Mouse (Mus musculus): ENCODE measurements around the gene Hmbs. TPM values are rescaled to one million over a fixed set of nuclear protein-coding genes. Genes with fewer than 3 reads are reported as not detected.

Hmbs gene
- 62.0 and 66.6 TPM in 2 replicates for polyA plus RNA-seq (2012; rRNA removed; ENCODE audit: low replicate concordance)

GRCm38 (mm10) chr9:44343781-44344421, at the start of gene Hmbs:
Gene Hmbs (minus strand): TSS chr9:44344228.

GRCm38 (mm10) chr9:44379054-44379834, 35.2 kb upstream of the Hmbs start, which contains the start of gene Hyou1:
Gene Hyou1 (plus strand): TSS chr9:44379490.

GRCm38 (mm10) chr9:44361190-44361917, 17.3 kb upstream of the Hmbs start, which contains the start of gene Vps11:
Gene Vps11 (minus strand): TSS chr9:44361670.

GRCm38 (mm10) chr9:44334396-44335330, 9.4 kb downstream of the Hmbs start, which contains the start of gene H2afx:
Gene H2afx (plus strand): TSS chr9:44334694.

GRCm38 (mm10) chr9:44325768-44326370, 18.2 kb downstream of the Hmbs start, which contains the start of gene Dpagt1:
Gene Dpagt1 (plus strand): TSS chr9:44326019.

GRCm38 (mm10) chr9:44319887-44320798, 23.9 kb downstream of the Hmbs start, which contains the start of gene C2cd2l:
Gene C2cd2l (minus strand): TSS chr9:44320285.

GRCm38 (mm10) chr9:44305466-44306079, 38.5 kb downstream of the Hmbs start, which contains the start of gene Hinfp:
Gene Hinfp (minus strand): TSS chr9:44305671.

GRCm38 (mm10) chr9:44288076-44288958, 55.7 kb downstream of the Hmbs start, which contains the start of gene Abcg4:
Gene Abcg4 (minus strand): TSS chr9:44288615.

Other genes starting within 250 kb of the Hmbs start
- 0.19 and 0.22 TPM in 2 replicates for gene Mfrp, start 242.5 kb downstream of the Hmbs start, polyA plus RNA-seq (2012; rRNA removed; ENCODE audit: low replicate concordance)
- gene C1qtnf5, start 237.0 kb downstream of the Hmbs start, polyA plus RNA-seq (2012; rRNA removed; ENCODE audit: low replicate concordance) = 29.5 and 33.1 TPM in 2 replicates
- 0.23 TPM in 1 of 2 replicates, not detected in the other for gene Gm49380, start 230.7 kb downstream of the Hmbs start, polyA plus RNA-seq (2012; rRNA removed; ENCODE audit: low replicate concordance)
- gene Rnf26, start 230.7 kb downstream of the Hmbs start, polyA plus RNA-seq (2012; rRNA removed; ENCODE audit: low replicate concordance) = 31.5 and 51.6 TPM in 2 replicates
- 257 and 403 TPM in 2 replicates for gene Mcam, start 209.8 kb downstream of the Hmbs start, polyA plus RNA-seq (2012; rRNA removed; ENCODE audit: low replicate concordance)
- 11.5 and 18.6 TPM in 2 replicates for gene Cbl, start 110.2 kb downstream of the Hmbs start, polyA plus RNA-seq (2012; rRNA removed; ENCODE audit: low replicate concordance)
- not detected in 2 replicates for gene Ccdc153, start 103.6 kb downstream of the Hmbs start, polyA plus RNA-seq (2012; rRNA removed; ENCODE audit: low replicate concordance)
- gene Pdzd3, start 92.8 kb downstream of the Hmbs start, polyA plus RNA-seq (2012; rRNA removed; ENCODE audit: low replicate concordance) = 0.10 and 0.13 TPM in 2 replicates
- 23.7 and 26.2 TPM in 2 replicates for gene Nlrx1, start 75.6 kb downstream of the Hmbs start, polyA plus RNA-seq (2012; rRNA removed; ENCODE audit: low replicate concordance)
- gene Abcg4, start 55.6 kb downstream of the Hmbs start, polyA plus RNA-seq (2012; rRNA removed; ENCODE audit: low replicate concordance) = 4.6 and 20.7 TPM in 2 replicates
- 27.2 and 45.3 TPM in 2 replicates for gene Hinfp, start 38.6 kb downstream of the Hmbs start, polyA plus RNA-seq (2012; rRNA removed; ENCODE audit: low replicate concordance)
- 64.0 and 72.6 TPM in 2 replicates for gene C2cd2l, start 23.9 kb downstream of the Hmbs start, polyA plus RNA-seq (2012; rRNA removed; ENCODE audit: low replicate concordance)
- gene Dpagt1, start 18.2 kb downstream of the Hmbs start, polyA plus RNA-seq (2012; rRNA removed; ENCODE audit: low replicate concordance) = 71.2 and 80.6 TPM in 2 replicates
- gene H2afx, start 9.5 kb downstream of the Hmbs start, polyA plus RNA-seq (2012; rRNA removed; ENCODE audit: low replicate concordance) = 28.0 and 118 TPM in 2 replicates
- gene Vps11, start 17.4 kb upstream of the Hmbs start, polyA plus RNA-seq (2012; rRNA removed; ENCODE audit: low replicate concordance) = 35.6 and 39.4 TPM in 2 replicates
- gene Hyou1, start 35.3 kb upstream of the Hmbs start, polyA plus RNA-seq (2012; rRNA removed; ENCODE audit: low replicate concordance) = 32.6 and 83.1 TPM in 2 replicates
- gene Slc37a4, start 52.6 kb upstream of the Hmbs start, polyA plus RNA-seq (2012; rRNA removed; ENCODE audit: low replicate concordance) = 35.9 and 39.9 TPM in 2 replicates
- 174 and 399 TPM in 2 replicates for gene Rps25, start 62.9 kb upstream of the Hmbs start, polyA plus RNA-seq (2012; rRNA removed; ENCODE audit: low replicate concordance)
- gene Trappc4, start 63.4 kb upstream of the Hmbs start, polyA plus RNA-seq (2012; rRNA removed; ENCODE audit: low replicate concordance) = 73.4 and 120 TPM in 2 replicates
- 26.8 and 28.5 TPM in 2 replicates for gene Ccdc84, start 74.3 kb upstream of the Hmbs start, polyA plus RNA-seq (2012; rRNA removed; ENCODE audit: low replicate concordance)
- not detected in 2 replicates for gene Foxr1, start 96.9 kb upstream of the Hmbs start, polyA plus RNA-seq (2012; rRNA removed; ENCODE audit: low replicate concordance)
- gene Upk2, start 110.7 kb upstream of the Hmbs start, polyA plus RNA-seq (2012; rRNA removed; ENCODE audit: low replicate concordance) = 0.14 and 5.6 TPM in 2 replicates
- gene Bcl9l, start 138.6 kb upstream of the Hmbs start, polyA plus RNA-seq (2012; rRNA removed; ENCODE audit: low replicate concordance) = 41.1 and 47.8 TPM in 2 replicates
- gene Cxcr5, start 217.6 kb upstream of the Hmbs start, polyA plus RNA-seq (2012; rRNA removed; ENCODE audit: low replicate concordance) = 0.24 and 0.46 TPM in 2 replicates

Measured in subcutaneous adipose tissue, adult 2 months (tissue).